Mouse (Mus musculus) A20 (cell line): ENCODE data around the gene Hif3a.

Experiments used
- DNase-seq: peaks from one replicate; pipeline ENCODE4 v3.0.0-alpha.2; 2011; ENCODE audit warnings: low read depth, low spot score

The Hif3a gene

GRCm38 (mm10) chr7:16992451-16992807 is 69.8 kb downstream of the Hif3a start, which contains the start of gene Ccdc8:
Gene Ccdc8 (plus strand): TSS chr7:16992708.
- DNase-seq: no peak

GRCm38 (mm10) chr7:16991681-16992450 is 70.4 kb downstream of the Hif3a start:
- DNase-seq: no peak

GRCm38 (mm10) chr7:16990006-16990744 is 72.1 kb downstream of the Hif3a start:
- no peak for DNase-seq

GRCm38 (mm10) chr7:16988405-16988804 is 73.8 kb downstream of the Hif3a start:
- DNase-seq: no peak

- no peak for DNase-seq
Observed at GRCm38 (mm10) chr7:16987541-16988149, 74.6 kb downstream of the Hif3a start.

- no peak for DNase-seq
Observed at GRCm38 (mm10) chr7:16982859-16983568, 79.2 kb downstream of the Hif3a start, which contains the start of gene Gm42372. Gene Gm42372 (plus strand): TSS chr7:16983086.
